Mouse (Mus musculus): ENCODE data around the gene Tiam1.

The Tiam1 gene

DNA sequence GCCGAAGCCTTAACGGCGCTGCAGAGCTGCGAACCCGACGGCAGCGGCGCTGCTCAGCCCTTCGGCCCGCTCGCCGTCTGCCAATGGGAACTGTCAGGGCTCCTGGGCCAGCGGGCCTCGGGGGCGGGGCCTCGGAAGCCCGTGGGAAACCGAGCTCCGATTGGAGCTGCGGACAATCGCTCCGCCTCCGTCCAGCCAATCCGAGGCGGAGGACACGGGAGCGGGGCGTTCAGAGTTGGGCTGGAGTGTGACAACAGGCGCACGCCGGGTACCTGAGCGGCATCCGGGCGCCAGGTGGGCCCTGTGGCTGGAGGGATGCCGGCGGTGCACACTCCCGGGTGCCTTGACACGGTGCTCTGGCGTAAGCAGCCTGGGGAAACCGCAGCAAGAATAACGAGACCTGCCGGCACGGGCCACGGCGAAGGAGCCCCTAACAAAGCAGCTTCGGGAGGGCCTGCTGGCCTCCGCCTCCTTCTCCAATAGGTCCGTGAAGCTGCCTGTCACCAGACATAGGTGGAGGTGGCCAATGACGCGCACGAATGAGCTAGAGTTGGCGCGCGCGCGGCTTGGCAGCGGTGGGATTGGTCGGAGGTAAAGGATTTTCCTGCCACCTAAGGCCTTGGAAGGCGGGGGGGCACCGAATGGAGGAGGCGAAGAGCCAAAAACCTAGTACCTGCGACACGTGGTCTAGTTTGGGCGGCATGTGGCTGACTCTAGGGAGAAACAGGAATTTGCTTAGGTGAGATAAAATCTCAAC lies at the start of gene Tiam1:
TSS of gene Tiam1 (minus strand) at position 10 of the 757 bp plus-strand sequence.
- DNase-seq (ENCODE audit: low read depth, low spot score): peak; percentile 98

DNA sequence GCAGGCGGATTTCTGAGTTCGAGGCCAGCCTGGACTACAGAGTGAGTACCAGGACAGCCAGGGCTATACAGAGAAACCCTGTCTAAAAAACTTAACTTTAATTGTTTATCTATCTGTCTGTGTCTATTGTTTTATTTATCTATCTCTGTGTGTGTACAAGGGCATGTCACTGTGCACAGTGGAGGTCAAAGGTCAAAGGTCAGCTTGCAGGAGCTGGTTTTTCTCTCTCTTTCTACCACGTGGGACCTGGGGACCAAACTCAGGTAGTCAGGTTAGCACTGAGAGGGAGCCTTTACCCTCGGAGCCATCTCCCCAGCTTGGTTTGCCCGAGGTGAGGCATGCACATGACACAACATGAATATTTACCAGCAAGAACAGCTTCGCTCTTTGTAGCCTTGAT lies 47.7 kb upstream of the Tiam1 start:
- no peak for DNase-seq (ENCODE audit: low read depth, low spot score)

DNA sequence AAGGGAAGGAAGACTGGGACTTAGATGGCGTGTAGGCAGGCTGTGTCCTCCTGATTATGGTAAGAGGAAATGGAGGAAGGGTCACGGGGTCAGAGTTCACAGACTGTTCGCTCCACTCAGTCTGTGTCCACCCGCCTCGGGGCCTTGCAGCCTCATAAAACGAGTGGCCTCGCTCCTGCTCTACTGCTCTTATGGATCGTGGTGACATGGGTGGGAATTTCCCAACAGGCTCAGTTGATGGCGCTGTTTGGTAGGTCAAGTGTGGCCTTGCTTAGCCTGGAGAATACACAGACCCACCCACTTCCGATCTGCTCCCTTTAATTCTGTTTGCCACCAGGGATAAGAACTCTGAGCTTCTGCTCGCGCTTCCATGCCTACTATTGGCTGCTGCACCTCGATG lies 43.9 kb upstream of the Tiam1 start:
- peak; percentile 44 for DNase-seq (ENCODE audit: low read depth, low spot score)

DNA sequence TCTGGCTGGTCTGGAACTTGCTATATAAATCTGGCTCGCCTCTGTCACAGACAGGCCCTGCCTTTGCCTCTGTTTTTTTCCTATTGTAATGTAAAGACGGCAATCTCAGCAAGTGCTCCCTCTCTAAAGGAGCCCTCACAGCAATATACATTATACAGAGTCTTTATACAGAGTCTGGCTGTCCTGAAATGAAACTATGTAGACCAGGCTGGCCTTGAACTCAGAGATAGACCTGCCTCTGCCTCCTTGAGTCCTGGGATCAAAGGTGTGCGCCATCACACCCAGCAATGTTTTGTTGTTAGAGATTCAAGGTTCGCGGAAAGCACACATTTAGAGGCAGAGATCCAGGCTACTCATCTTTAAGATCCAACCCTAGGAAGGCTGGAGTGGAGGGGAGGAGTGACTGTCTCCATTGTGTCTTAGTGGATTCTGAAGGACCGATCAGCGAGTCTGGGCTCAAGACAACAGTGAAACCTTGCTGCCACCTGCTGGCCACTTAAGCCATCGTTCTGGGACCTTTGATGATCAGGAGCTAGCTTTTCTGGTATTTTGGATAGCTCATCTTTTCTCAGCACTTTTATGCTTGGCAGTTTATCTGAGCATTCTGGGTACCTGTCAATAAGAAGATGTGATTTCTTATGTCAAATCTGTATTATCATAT lies 42.5 kb upstream of the Tiam1 start:
- DNase-seq (ENCODE audit: low read depth, low spot score): peak; percentile 73

DNA sequence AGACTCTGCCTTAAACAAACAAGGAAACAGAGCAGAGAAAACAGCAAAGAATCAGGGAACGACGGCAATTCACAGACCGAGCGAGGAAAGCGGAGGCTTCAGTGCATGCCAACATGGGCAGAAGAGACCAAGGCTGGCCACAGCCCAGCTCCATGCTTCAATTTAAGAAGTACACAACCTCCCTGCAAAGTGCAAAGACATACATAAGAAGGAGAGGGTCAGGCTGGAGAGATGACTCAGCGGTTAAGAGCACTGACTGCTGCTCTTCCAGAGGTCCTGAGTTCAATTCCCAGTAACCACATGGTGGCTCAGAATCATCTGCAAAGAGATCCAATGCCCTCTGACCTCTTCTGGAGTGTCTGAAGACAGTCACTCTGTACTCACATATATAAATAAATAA lies 40.6 kb upstream of the Tiam1 start:
- no peak for DNase-seq (ENCODE audit: low read depth, low spot score)

DNA sequence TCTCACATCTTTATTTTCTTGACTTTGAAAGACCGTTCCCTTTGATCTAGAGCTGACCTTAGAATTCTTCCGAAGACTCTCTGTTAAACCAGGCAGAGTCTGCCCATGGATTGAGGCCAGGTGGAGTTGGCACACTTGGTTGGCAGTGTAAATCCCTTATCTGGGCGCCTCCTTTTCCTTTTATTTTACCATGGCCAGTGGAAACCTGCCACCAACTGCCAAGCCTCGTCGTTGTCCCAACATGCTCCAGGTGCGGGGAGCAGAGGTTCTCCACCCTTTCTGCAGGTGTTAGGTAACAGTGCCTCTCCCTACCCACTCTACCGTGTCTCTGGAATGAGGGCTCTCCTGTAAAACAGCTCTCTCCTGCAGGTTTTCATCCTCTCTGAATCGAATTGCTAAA lies 38.1 kb upstream of the Tiam1 start:
- no peak for DNase-seq (ENCODE audit: low read depth, low spot score)

DNA sequence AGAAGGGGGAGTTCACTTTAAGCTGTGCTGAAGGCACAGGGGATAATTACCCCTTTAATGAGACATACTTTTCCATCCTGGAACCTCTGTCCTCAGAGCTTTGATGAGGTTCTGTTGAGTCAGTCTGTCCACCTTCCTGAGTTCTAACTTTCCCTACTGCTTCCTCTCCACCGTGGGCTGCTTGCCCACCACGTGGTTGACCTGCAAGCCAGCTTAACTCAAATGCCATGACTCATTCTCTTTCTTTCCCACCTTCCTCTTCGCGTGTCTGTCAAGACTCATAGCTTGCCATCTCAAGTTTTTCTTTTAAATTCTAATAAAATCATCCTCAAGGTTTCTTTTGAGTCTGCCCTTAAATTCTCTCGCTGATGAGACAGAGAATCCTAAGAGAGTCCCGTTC lies 37.4 kb upstream of the Tiam1 start:
- DNase-seq (ENCODE audit: low read depth, low spot score): no peak

DNA sequence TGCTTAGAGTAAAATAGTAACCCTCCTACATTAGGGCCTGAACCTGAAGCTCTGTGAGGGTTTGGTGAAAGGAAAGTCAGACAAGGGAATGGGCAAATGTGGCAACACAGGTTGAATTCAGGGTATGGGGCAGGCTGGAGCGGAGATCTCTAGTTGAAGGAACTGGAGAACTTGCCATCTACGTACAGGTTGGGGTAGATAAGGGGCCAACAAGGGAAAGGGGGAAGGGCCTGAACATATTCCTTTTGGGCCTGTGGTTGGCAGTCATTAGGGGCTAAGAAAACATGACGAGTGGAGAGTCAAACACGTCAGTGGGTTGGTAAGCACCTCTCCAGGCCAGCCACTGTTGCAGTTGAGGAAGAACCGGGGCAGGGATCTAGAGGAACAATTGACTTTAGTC lies 36.3 kb upstream of the Tiam1 start:
- DNase-seq (ENCODE audit: low read depth, low spot score): no peak

DNA sequence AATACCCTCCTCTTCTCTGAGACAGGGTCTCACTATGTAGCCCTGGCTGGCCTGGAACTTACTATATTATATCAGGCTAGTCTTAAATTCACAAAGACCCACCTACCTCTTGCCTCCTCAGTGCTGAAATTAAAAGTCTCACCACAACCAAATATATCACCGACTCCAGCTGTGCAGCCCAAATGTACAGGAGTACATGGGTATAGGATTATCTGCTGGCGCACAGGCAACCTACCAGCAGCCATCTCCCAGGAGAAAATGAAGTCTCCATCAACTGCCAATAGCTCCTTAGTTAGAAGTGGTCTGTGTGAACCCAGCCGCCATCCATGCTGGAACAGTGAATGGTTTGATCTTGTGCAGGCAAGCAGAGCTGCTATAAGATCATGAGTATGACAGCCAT lies 34.8 kb upstream of the Tiam1 start:
- DNase-seq (ENCODE audit: low read depth, low spot score): no peak

DNA sequence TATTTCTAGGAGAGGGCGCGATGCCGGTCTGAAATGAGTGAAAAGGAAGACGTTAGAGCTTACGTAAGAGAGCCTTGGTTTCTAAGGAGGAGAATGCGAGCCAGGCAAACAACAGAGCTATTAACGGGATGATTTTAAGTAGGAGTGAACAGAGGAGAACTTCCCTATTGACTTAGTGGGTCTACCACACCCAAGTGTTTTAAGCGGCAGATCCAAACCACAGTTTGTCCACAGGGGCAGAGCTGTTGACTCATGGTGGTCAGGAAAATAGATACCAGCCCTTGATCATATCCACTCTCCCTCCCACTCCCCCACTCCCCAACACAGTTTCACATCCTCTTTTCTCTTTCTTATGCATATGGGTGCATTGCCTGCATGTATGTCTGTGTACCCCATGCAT lies 33.9 kb upstream of the Tiam1 start:
- DNase-seq (ENCODE audit: low read depth, low spot score): no peak

DNA sequence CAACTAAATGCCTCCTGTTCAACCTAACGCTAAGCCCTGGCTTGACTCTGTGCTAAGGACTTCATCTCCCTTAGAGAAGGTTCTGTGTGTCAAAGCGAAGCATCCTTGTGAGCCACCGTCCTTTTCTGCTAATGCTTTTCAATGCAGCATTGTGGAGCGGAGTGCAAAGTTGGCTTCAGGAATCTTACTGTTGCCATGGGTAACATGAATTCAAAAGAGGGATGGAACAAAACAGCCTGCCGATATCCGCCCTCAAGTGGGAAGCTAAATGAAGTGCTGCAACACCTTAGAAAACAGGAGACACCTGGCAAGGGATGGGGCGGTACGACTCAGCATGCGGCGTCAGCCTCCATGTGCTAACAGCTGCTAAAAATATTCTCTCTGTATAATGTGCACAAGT lies 32.9 kb upstream of the Tiam1 start:
- no peak for DNase-seq (ENCODE audit: low read depth, low spot score)

DNA sequence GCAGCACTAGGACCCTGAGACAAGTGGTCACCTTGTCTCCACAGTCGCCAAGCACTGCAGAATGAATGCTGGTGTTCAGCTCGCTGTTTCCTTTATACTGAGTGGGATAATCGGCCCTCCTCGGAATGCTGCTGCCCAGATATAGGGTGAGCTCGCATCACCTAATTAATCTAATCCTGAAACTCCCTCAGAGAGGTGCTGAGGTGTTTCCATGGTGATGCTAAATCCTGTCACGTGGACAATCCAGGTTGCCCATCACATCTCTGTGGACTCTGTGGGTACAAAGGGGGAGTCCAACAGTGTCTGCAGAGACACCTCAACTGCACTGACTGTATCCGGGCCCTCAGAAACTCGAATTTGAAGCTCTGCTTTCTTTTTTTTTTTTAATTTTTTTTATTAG lies 27.8 kb upstream of the Tiam1 start:
- no peak for DNase-seq (ENCODE audit: low read depth, low spot score)

DNA sequence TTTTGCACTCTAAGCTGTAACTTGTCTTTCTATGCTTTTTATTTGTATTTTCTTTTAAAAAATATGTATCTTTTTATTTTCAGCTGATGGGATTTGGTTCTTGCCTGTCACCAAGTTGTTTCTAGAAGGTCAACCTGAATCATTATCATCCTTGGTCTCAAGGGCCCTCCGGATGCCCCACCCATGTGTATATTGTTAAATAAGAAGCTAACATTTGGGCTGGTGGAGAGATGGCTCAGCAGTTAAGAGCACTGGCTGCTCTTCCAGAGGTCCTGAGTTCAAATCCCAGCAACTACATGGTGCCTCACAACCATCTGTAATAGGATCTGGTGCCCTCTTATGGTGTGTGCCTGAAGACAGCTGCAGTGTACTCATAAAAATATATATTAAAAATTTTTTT lies 27.1 kb upstream of the Tiam1 start:
- DNase-seq (ENCODE audit: low read depth, low spot score): no peak

DNA sequence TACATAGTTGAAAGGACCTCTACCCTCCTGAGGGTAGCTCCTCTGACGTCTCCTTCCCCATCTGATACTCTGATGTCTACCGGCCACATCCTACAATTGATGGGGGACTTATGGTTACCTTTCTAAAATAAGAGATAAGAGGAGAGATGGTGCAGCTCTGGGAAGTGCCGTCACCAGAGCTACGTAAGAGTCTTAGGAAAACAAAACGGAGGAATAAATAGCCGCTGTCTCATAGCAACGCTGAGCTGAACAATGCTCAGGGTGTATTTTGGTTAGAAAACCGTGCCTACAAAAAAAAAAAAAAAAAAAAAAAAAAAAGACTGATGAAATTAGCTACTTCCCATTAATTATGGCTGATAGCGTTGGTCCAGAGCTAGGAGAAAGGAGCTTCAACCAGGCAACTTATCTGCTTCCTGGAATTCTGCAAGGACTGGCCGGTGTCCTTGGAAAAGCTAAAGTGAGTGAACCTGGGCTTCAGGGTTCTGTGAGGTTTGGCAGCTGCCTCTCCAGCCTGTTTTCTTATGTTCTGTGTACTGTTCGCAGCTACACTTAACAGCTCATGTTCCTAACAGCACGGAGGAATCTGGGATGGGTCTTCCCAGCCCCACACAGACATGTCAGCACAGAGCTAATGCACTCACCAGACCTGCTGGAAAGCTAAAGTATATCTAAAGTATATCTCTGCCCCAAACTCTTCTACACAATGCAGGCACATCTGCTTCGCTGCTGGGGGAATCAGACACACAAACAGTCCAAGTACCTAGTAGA lies 26.5 kb upstream of the Tiam1 start:
- no peak for DNase-seq (ENCODE audit: low read depth, low spot score)

DNA sequence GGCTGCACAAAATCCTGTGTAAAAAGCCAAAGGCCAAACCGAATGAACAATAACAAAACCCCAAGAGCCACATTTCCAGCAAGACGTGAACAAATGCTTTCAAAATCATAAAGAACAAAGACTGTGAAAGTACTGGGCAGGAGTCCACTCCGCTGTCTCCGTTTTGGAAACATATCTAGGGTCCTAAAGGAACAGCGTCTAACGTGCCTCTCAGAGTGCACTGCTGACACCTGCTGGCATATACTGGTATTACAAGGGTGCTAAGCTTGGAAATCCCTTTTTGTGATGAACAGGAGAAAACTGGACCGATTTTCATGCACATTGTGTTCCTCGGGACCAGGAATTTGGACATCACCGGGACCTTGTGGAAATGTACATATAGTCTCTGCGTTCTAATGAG lies 24.1 kb upstream of the Tiam1 start:
- peak; percentile 86 for DNase-seq (ENCODE audit: low read depth, low spot score)

DNA sequence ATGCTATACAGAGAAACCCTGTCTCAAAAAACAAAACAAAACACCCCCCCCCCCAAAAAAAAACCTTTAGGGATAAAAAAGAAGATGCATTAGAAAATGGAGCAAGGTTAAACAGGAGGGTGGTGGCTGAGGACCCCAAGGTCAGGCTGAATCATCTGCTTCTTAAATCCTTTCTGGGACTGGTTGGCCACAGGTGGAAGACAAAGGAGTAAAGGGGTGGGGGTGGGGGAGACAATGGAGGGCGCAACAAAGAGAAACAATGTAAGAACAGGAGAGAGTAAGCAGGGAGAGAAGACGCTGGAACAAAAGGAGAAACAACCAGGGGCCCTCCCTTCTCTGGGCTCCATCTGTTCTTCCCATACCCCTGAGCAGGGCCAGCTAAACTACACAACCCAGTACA lies 21.9 kb upstream of the Tiam1 start:
- DNase-seq (ENCODE audit: low read depth, low spot score): no peak

DNA sequence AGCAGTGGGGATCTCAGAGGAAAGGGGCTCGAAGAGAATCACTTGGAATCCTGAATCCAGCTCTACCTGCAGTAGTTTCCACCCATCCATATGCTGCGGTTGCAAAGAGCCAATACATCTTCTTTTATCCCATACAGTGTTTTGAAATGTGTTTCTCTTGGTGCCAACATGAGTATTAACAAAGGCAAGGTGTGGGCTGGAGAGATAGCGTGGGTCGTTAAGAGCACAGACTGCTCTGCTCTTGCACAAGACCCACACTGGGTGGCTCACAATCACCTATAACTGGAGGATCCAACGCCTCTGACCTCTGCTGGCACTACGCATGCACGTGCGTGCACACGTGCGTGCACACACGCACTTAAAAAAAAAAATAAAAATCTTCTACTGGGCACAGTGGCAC lies 21.4 kb upstream of the Tiam1 start:
- no peak for DNase-seq (ENCODE audit: low read depth, low spot score)

DNA sequence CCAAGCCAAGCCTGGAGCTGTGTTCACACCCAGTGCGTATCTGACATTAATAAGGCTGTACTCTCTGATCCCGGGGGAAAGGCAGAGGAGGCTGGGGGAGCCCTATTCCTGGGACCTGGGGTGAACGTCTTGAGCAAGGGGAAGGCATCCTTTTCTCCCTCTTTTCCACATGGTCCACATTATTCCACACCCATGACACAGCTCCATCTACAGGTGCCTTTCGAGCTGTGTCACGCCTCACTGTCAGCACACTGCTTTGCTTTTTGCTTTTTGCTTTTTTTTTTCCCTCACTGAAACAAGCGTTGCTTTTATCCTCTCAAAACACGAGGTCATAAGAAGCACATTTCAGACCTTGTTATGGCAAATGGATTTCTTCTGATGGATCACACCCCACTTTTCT lies 11.5 kb upstream of the Tiam1 start:
- no peak for DNase-seq (ENCODE audit: low read depth, low spot score)

DNA sequence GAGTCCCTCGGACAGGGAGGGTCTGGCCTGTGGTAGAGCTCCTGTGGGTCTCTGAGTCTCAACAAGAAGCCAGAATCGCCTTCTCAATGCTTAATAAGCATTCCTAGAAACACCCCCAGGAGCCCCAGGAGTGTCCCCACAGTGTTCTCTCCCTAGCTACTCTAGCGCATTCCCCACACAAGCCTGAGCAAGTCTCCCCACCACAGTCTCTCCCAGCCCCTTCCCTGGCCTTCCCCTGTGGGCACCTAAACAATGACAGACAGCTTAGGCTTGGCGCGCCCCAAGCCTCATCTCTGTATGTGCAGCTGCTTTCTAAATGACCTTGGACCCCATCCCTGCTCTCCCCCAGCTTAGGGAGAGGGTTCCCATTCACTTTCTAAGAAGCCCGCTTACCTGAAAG lies 7.3 kb upstream of the Tiam1 start:
- no peak for DNase-seq (ENCODE audit: low read depth, low spot score)

DNA sequence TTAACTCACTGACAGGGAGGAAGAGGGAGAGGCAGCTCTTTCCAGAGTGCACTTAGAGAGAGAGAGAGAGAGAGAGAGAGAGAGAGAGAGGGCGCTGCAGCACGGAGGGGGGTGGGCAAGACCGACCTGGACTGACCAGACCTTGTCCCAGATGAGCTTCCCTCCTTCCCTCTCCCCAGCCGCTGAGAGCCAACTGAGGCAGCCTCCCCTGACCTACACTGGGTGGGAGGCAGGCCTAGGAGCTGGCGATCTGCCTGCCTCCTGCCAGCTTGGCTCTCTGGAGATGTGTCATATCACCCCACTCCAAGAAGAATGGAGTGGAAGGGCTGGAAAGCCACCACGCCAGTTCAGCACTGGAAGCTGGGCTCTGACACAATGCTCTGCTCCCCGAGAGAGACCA lies 6.6 kb upstream of the Tiam1 start:
- no peak for DNase-seq (ENCODE audit: low read depth, low spot score)

DNA sequence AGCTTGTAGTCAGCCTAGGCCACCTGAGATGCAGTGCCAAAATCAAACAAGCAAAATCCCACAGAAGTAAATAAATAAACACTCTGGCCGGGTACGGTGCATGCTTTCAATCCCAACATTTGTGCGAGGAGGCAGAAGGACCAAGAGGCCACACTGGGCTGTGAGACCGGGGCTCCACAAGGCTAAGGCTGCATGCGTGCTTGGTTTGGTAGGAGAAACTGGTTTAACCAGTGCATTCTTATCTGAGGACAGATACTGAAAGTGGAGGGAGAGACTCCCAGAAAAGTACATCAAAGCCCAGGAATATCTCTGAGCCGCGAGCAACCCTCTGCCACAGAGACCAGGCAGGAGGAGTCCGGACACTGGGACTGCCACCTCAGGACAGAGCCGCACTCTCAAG lies 5.8 kb upstream of the Tiam1 start:
- DNase-seq (ENCODE audit: low read depth, low spot score): no peak

DNA sequence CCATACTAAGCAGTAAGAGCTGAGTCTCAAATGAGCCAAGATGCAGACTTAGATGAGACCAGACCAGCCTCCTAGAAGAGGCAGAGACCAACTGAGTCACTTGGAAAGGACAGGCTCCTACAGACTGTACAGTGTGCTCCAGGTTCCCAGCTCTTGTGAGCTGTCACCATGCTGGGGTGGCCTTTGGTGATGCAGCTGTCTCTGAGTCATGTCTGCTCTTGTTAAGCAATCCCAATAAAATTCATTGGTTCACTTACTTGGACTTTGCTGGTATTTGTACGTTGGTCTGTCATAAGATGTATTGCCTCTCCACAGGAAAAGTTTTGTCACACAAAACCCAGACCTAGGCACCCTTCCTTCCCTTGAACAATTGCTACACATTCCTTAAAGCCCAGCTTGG lies 1.7 kb upstream of the Tiam1 start:
- DNase-seq (ENCODE audit: low read depth, low spot score): no peak

DNA sequence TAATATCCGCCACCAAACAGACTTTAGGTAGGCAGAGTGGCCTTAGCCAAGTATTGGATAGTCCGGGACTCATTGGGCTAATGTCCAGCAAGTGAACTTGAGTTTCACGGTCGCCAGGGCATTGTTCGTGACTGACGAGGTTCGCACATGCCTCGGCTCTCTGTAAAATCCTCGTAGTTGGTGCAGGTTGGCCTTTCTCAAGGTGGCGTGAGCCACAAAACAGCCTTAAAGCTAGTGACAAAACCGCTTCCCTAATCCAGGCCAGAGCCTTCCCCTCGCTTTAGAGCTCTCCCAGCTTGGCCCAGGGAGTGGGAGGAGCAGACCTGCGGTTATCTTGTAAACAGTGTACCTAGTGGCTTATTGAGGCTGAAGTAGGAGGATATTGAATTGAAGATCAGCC lies 972 bp upstream of the Tiam1 start:
- no peak for DNase-seq (ENCODE audit: low read depth, low spot score)

Measured in forelimb bud, embryonic 11.5 days (tissue).